Mouse (Mus musculus): ENCODE measurements around the gene Repin1.

DNA sequence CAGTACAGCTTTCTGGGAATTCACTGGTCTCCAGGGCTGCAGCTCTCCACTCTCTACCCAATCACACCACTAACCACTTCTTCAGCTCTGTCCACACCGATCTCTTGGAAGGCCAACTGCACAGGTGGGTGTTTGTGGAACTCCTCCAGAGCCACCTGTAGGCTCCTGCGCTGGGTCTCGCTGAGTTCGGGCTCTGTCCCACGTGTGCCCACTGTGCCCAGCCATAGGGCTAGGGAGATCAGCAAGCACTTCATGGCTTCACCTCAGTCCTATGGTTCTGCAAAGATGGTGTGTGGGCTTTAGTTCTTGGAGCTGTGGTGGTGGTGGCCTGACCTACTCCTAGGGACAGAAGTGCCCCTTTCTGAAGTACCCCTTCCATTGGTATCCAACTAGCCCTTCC lies 21.7 kb upstream of the Repin1 start:
- TF ChIP-seq CTCF (IDR thresholded peaks at IDR 0.05; ENCODE audit: extremely low read depth, insufficient read depth, low read length) (no peak), POLR2A (IDR thresholded peaks at IDR 0.05; ENCODE audit: extremely low read depth, insufficient read depth, low read length) (no peak)
